Mouse (Mus musculus): ENCODE data around the gene Fam107b. TPM values are rescaled to one million over a fixed set of nuclear protein-coding genes. Genes with fewer than 3 reads are reported as not detected.

Fam107b gene
- polyA plus RNA-seq, 1 experiment from 2014 or later = 98.3 TPM

GRCm38 (mm10) chr2:3737917-3738694, 167.8 kb downstream of the Fam107b start:
- no peak for DNase-seq (ENCODE audit: low spot score)

GRCm38 (mm10) chr2:3738734-3739133, 168.4 kb downstream of the Fam107b start:
- no peak for DNase-seq (ENCODE audit: low spot score)

GRCm38 (mm10) chr2:3739351-3739961, 169.2 kb downstream of the Fam107b start:
- DNase-seq (ENCODE audit: low spot score) = no peak

- DNase-seq (ENCODE audit: low spot score) = no peak
These were observed 170.0 kb downstream of the Fam107b start for GRCm38 (mm10) chr2:3740256-3740655.

- DNase-seq (ENCODE audit: low spot score) = no peak
These were observed 170.4 kb downstream of the Fam107b start for GRCm38 (mm10) chr2:3740670-3741069.

- DNase-seq (ENCODE audit: low spot score) = peak; percentile 63
These were observed 172.2 kb downstream of the Fam107b start for GRCm38 (mm10) chr2:3742519-3742918.

- DNase-seq (ENCODE audit: low spot score) = no peak
These were observed 174.8 kb downstream of the Fam107b start for GRCm38 (mm10) chr2:3745041-3745440.

- DNase-seq (ENCODE audit: low spot score) = no peak
These were observed 175.8 kb downstream of the Fam107b start for GRCm38 (mm10) chr2:3745910-3746606.

GRCm38 (mm10) chr2:3748714-3749503, 178.6 kb downstream of the Fam107b start:
- no peak for DNase-seq (ENCODE audit: low spot score)

GRCm38 (mm10) chr2:3749504-3750024, 179.3 kb downstream of the Fam107b start:
- peak; percentile 69 for DNase-seq (ENCODE audit: low spot score)

GRCm38 (mm10) chr2:3750126-3750525, 179.8 kb downstream of the Fam107b start:
- DNase-seq (ENCODE audit: low spot score) = peak; percentile 35

- DNase-seq (ENCODE audit: low spot score) = no peak
These were observed 182.1 kb downstream of the Fam107b start for GRCm38 (mm10) chr2:3752365-3752764.

- no peak for DNase-seq (ENCODE audit: low spot score)
These were observed 182.6 kb downstream of the Fam107b start for GRCm38 (mm10) chr2:3752893-3753292.

GRCm38 (mm10) chr2:3753749-3754148, 183.5 kb downstream of the Fam107b start:
- DNase-seq (ENCODE audit: low spot score) = peak; percentile 52

GRCm38 (mm10) chr2:3755936-3756335, 185.6 kb downstream of the Fam107b start:
- peak; percentile 81 for DNase-seq (ENCODE audit: low spot score)

- no peak for DNase-seq (ENCODE audit: low spot score)
These were observed 188.1 kb downstream of the Fam107b start for GRCm38 (mm10) chr2:3758406-3758805.

GRCm38 (mm10) chr2:3760234-3760836, 190.0 kb downstream of the Fam107b start:
- no peak for DNase-seq (ENCODE audit: low spot score)

GRCm38 (mm10) chr2:3764136-3764535, 193.8 kb downstream of the Fam107b start:
- no peak for DNase-seq (ENCODE audit: low spot score)

GRCm38 (mm10) chr2:3765957-3766783, 195.9 kb downstream of the Fam107b start:
- DNase-seq (ENCODE audit: low spot score) = no peak

GRCm38 (mm10) chr2:3769260-3769659, 199.0 kb downstream of the Fam107b start:
- peak; percentile 88 for DNase-seq (ENCODE audit: low spot score)

Data from thymus, postnatal 0 days (tissue).